Mouse (Mus musculus): ENCODE measurements around the gene Atxn1.

- TF ChIP-seq POLR2A (IDR thresholded peaks at IDR 0.05; ENCODE audit: extremely low read depth, insufficient read depth, low read length) = no peak
- TF ChIP-seq CTCF (IDR thresholded peaks at IDR 0.05; ENCODE audit: extremely low read depth, insufficient read depth, low read length) = no peak
Observed at GRCm38 (mm10) chr13:45744803-45745432, 219.9 kb downstream of the Atxn1 start.

Data from cortical plate, adult 2 months (tissue).